Mouse (Mus musculus): Measurements from ENCODE around the gene Fah. TPM values are rescaled to one million over a fixed set of nuclear protein-coding genes. Genes with fewer than 3 reads are reported as not detected.

Gene Fah
- polyA plus RNA-seq, 1 experiment from 2014 or later: 6.8 TPM

DNA sequence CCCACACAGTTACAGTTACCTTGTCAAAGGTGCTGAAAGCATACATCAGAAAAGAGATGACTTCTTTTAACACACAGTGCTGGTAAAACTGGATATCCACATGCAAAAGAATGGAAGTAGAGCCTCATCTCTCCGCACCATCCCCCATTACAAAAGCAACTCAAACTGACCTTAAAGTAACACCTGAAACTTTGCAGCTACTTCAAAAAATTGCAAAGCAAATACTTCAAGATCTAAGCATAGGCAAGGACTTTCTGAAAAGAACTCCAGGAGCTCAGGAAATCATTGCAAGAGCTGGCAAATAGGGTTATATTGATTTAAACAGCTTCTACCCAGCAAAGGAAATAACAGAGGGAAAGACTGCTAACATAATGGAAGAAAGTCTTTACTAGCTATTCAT lies 46.0 kb downstream of the Fah start:
- no peak overlapping the region for H3K4me3 ChIP-seq (replicated peaks)
- H3K4me1 ChIP-seq: no peaks in the 10 kb centered on the region
- H3K4me2 ChIP-seq (replicated peaks): no peak overlapping the region
- ATAC-seq (ENCODE audit: insufficient number of reproducible peaks, low FRiP score, low TSS enrichment, low read depth): no peak
- H3K36me3 ChIP-seq: no peaks in the 10 kb centered on the region
- WGBS: 97% methylated on average over 1 of the region's 1 CpGs
- H3K9ac ChIP-seq: no peak overlapping the region
- no peaks in the 10 kb centered on the region for H3K9me3 ChIP-seq (replicated peaks)
- H3K27me3 ChIP-seq: no peaks in the 10 kb centered on the region
- no peak overlapping the region for H3K27ac ChIP-seq (replicated peaks)

GRCm38 (mm10) chr7:84557332-84557731 lies 49.2 kb downstream of the Fah start:
- Histone ChIP-seq H3K4me3 (replicated peaks) (no peak overlapping the region), H3K9ac (no peak overlapping the region), H3K9me3 (replicated peaks) (no peaks in the 10 kb centered on the region), H3K4me1 (no peaks in the 10 kb centered on the region), H3K36me3 (no peaks in the 10 kb centered on the region), H3K27me3 (no peaks in the 10 kb centered on the region), H3K4me2 (replicated peaks) (no peak overlapping the region), H3K27ac (replicated peaks) (no peak overlapping the region)
- WGBS: 52% methylated on average over 3 of the region's 3 CpGs
- no peak for ATAC-seq (ENCODE audit: insufficient number of reproducible peaks, low FRiP score, low TSS enrichment, low read depth)

DNA sequence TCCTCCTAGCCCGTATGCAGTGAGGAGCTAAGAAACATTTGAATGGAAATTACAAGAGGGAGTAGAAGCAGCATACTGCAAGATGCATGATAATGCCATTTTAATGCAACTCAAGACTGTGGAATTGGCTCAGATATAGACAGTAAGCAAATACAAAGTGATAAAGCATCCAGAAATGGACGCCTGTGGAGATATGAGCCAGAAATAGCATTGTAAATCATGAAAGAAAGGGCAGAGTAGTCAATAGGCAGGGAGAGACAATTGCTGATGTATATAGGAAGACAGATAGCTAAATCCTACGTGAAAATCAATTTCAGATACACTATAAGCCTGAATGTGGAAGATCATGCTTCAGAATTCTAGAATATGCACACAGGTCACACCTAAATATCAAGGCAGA lies 51.2 kb downstream of the Fah start:
- Histone ChIP-seq H3K4me1 (no peaks in the 10 kb centered on the region), H3K4me2 (replicated peaks) (no peak overlapping the region), H3K27me3 (no peaks in the 10 kb centered on the region), H3K27ac (replicated peaks) (no peak overlapping the region), H3K9me3 (replicated peaks) (no peaks in the 10 kb centered on the region), H3K4me3 (replicated peaks) (no peak overlapping the region), H3K9ac (no peak overlapping the region), H3K36me3 (no peaks in the 10 kb centered on the region)
- 75% methylated on average over 3 of the region's 3 CpGs for WGBS
- ATAC-seq (ENCODE audit: insufficient number of reproducible peaks, low FRiP score, low TSS enrichment, low read depth): no peak

- Histone ChIP-seq H3K9me3 (replicated peaks) (no peaks in the 10 kb centered on the region), H3K36me3 (no peaks in the 10 kb centered on the region), H3K4me3 (replicated peaks) (no peak overlapping the region), H3K9ac (no peak overlapping the region), H3K4me1 (no peaks in the 10 kb centered on the region), H3K4me2 (replicated peaks) (no peak overlapping the region), H3K27me3 (no peaks in the 10 kb centered on the region), H3K27ac (replicated peaks) (no peak overlapping the region)
- no peak for ATAC-seq (ENCODE audit: insufficient number of reproducible peaks, low FRiP score, low TSS enrichment, low read depth)
- 83% methylated on average over 2 of the region's 2 CpGs for WGBS
Observed at GRCm38 (mm10) chr7:84551472-84551871, 55.0 kb downstream of the Fah start.

- no peak for ATAC-seq (ENCODE audit: insufficient number of reproducible peaks, low FRiP score, low TSS enrichment, low read depth)
- Histone ChIP-seq H3K9ac (no peak overlapping the region), H3K36me3 (no peaks in the 10 kb centered on the region), H3K27me3 (no peaks in the 10 kb centered on the region), H3K4me1 (no peaks in the 10 kb centered on the region), H3K4me2 (replicated peaks) (no peak overlapping the region), H3K9me3 (replicated peaks) (no peaks in the 10 kb centered on the region), H3K4me3 (replicated peaks) (no peak overlapping the region), H3K27ac (replicated peaks) (no peak overlapping the region)
- WGBS: 64% methylated on average over 4 of the region's 4 CpGs
Observed at GRCm38 (mm10) chr7:84546667-84547066, 59.9 kb downstream of the Fah start.

GRCm38 (mm10) chr7:84544946-84545345 lies 61.6 kb downstream of the Fah start:
- no peak overlapping the region for H3K4me3 ChIP-seq (replicated peaks)
- WGBS: 84% methylated on average over 4 of the region's 4 CpGs
- no peak overlapping the region for H3K4me2 ChIP-seq (replicated peaks)
- no peaks in the 10 kb centered on the region for H3K36me3 ChIP-seq
- H3K27me3 ChIP-seq: no peaks in the 10 kb centered on the region
- ATAC-seq (ENCODE audit: insufficient number of reproducible peaks, low FRiP score, low TSS enrichment, low read depth): no peak
- H3K9me3 ChIP-seq (replicated peaks): no peaks in the 10 kb centered on the region
- no peaks in the 10 kb centered on the region for H3K4me1 ChIP-seq
- H3K9ac ChIP-seq: no peak overlapping the region
- H3K27ac ChIP-seq (replicated peaks): no peak overlapping the region

Other genes starting within 250 kb of the Fah start
- 5.3 and 6.5 TPM in 2 replicates for gene Arnt2, start 196.5 kb downstream of the Fah start, polyA plus RNA-seq (2015; fragmentation: Nextera tagmentation; extraction: Ambion mirVana)
- 0.56 and 0.70 TPM in 2 replicates for gene Gm2115, start 77.8 kb downstream of the Fah start, polyA plus RNA-seq (2015; fragmentation: Nextera tagmentation; extraction: Ambion mirVana)
- 157 and 158 TPM in 2 replicates for gene Zfand6, start 83.2 kb upstream of the Fah start, polyA plus RNA-seq (2015; fragmentation: Nextera tagmentation; extraction: Ambion mirVana)
- gene Olfr291, start 246.8 kb upstream of the Fah start, polyA plus RNA-seq (2015; fragmentation: Nextera tagmentation; extraction: Ambion mirVana): not detected in 2 replicates